In genomic region chr2:77515011-77515410, GRCm38 (mm10) we compare ENCODE assay signal across 24 mouse cellular contexts.
DNase-seq lines count a peak whose midpoint lies in the region; ATAC-seq lines count a peak whose summit lies in the region.
"Had no signal": no experiment of that assay in that cellular context is flagged by ENCODE, and none has a peak within 500 bp of the region (broad histone marks: within the 10 kb centered on the region; RNA-seq: fewer than 3 reads in every experiment).

No protein-coding gene starts in this region.

- ATAC-seq in intestine, embryonic 16.5 days = no peak
- no peak for ATAC-seq in liver, embryonic 16.5 days (ENCODE audit: low read depth)
- ATAC-seq: forebrain, embryonic 14.5 days; hindbrain, postnatal 0 days had no signal

- no peaks in the 10 kb centered on the region for H3K36me3 ChIP-seq in intestine, embryonic 16.5 days (ENCODE audit: control insufficient read depth, insufficient read depth, low read length)
- H3K36me3 ChIP-seq in liver, embryonic 16.5 days (ENCODE audit: control insufficient read depth, insufficient read depth) = no peaks in the 10 kb centered on the region
- H3K36me3 ChIP-seq: heart, embryonic 10.5 days; limb, embryonic 12.5 days; midbrain, embryonic 13.5 days had no signal

- H3K4me1 ChIP-seq in intestine, embryonic 16.5 days (ENCODE audit: control insufficient read depth, insufficient read depth, low read length) = peaks cover 7% of the 10 kb centered on the region; the same call in 1 of the 2 replicates
- H3K4me1 ChIP-seq in liver, embryonic 16.5 days (ENCODE audit: control insufficient read depth, low read depth, low read length) = peaks cover 35% of the 10 kb centered on the region
- H3K4me1 ChIP-seq: megakaryocyte, embryonic 14.5 days had no signal

- H3K4me3 ChIP-seq in intestine, embryonic 16.5 days (ENCODE audit: low read length) = no peak overlapping the region
- no peak overlapping the region for H3K4me3 ChIP-seq in liver, embryonic 16.5 days (ENCODE audit: low read depth, low read length)
- H3K4me3 ChIP-seq: heart, embryonic 10.5 days; layer of hippocampus, adult 2 months; limb, embryonic 12.5 days; megakaryocyte, embryonic 14.5 days; midbrain, embryonic 13.5 days had no signal

- WGBS in intestine, embryonic 16.5 days = 57% methylated on average over 7 of the region's 7 CpGs
- WGBS in liver, embryonic 16.5 days (ENCODE audit: insufficient replicate concordance) = 57% methylated on average over 7 of the region's 7 CpGs

- H3K9me3 ChIP-seq in intestine, embryonic 16.5 days (ENCODE audit: control insufficient read depth, low read length) = no peaks in the 10 kb centered on the region
- no peaks in the 10 kb centered on the region for H3K9me3 ChIP-seq in liver, embryonic 16.5 days (replicated peaks; ENCODE audit: control insufficient read depth, low read length)
- H3K9me3 ChIP-seq: heart, embryonic 10.5 days; limb, embryonic 12.5 days; midbrain, embryonic 13.5 days had no signal

- H3K27me3 ChIP-seq in intestine, embryonic 16.5 days (replicated peaks; ENCODE audit: control insufficient read depth, insufficient read depth, low read length) = no peaks in the 10 kb centered on the region
- H3K27me3 ChIP-seq in liver, embryonic 16.5 days (ENCODE audit: control insufficient read depth, insufficient read depth, low read depth, low read length) = no peaks in the 10 kb centered on the region
- H3K27me3 ChIP-seq: megakaryocyte, embryonic 14.5 days had no signal

- H3K9ac ChIP-seq in intestine, embryonic 16.5 days (ENCODE audit: low read depth, low read length) = no peak overlapping the region
- H3K9ac ChIP-seq in liver, embryonic 16.5 days (ENCODE audit: low read depth, low read length) = no peak overlapping the region
- H3K9ac ChIP-seq: limb, embryonic 12.5 days; midbrain, embryonic 13.5 days had no signal

- H3K27ac ChIP-seq in intestine, embryonic 16.5 days (ENCODE audit: low read length) = peak overlapping the region; percentile 60; the same call in 1 of the 2 replicates
- peak overlapping the region; percentile 82 for H3K27ac ChIP-seq in liver, embryonic 16.5 days (ENCODE audit: low read length)
- H3K27ac ChIP-seq: heart, embryonic 10.5 days; hindbrain, postnatal 0 days; layer of hippocampus, adult 2 months; limb, embryonic 12.5 days; midbrain, embryonic 13.5 days had no signal

- 0 out of 2 replicates have a peak overlapping the region, but pooled peaks have one; percentile 7 for H3K4me2 ChIP-seq in intestine, embryonic 16.5 days (ENCODE audit: low read depth, low read length)
- H3K4me2 ChIP-seq in liver, embryonic 16.5 days (ENCODE audit: low read depth, low read length) = peak overlapping the region; percentile 44; the same call in 1 of the 2 replicates
- H3K4me2 ChIP-seq: limb, embryonic 12.5 days; midbrain, embryonic 13.5 days had no signal

- DNase-seq in cerebellum, adult 9-10 months = peak; percentile 58
- no peak for DNase-seq in cerebellum, postnatal 36 days
- peak; percentile 20 for DNase-seq in kidney, adult 9 months
- DNase-seq in kidney, postnatal 25 days = no peak
- DNase-seq in spleen, adult 12 weeks (ENCODE audit: low spot score) = no peak
- no peak for DNase-seq in B cell, adult 2 months
- DNase-seq: adrenal gland, postnatal 14 days; embryo, embryonic 11 days; kidney, adult 2 months; kidney, postnatal 14 days; lung, adult 2 months; retina, postnatal 1 day; right cerebral cortex, postnatal 25 days; thymus, adult 18-20 months; thymus, postnatal 36 days had no signal

Comparison
In these comparisons a context has a peak if more than half of its experiments do, and no peak if none do; other contexts are left out.
1. DNase-seq: peak in cerebellum, adult 9-10 months (single experiment) and kidney, adult 9 months (single experiment); none in cerebellum, postnatal 36 days (0 of 2), kidney, postnatal 25 days (0 of 2), spleen, adult 12 weeks (single experiment) and B cell, adult 2 months (0 of 2).